Mouse (Mus musculus) liver, embryonic 13.5 days (tissue): ENCODE results near the gene Gpc6. TPM values are rescaled to one million over a fixed set of nuclear protein-coding genes. Genes with fewer than 3 reads are reported as not detected.
A peak's percentile ranks its signal among the peaks of the same experiment; 100 is the strongest.

Experiments
- ATAC-seq: fragments of 200-750 bp; cut with Nextera tagmentation; 2 replicates; pipeline ENCODE4 v1.8.0; 2017; ENCODE audit warnings: low read depth, mild to moderate bottlenecking, moderate number of reproducible peaks, moderate library complexity
- DNase-seq: peaks from one replicate; pipeline ENCODE4 v3.0.0; 2022
- H3K27ac ChIP-seq: fragments of 300-500 bp; sonication (generic); 2 replicates; pipeline ENCODE4 v1.5.1; 2015; ENCODE audit warnings: moderate library complexity, mild to moderate bottlenecking, inconsistent platforms
- H3K27me3 ChIP-seq: fragments of 300-500 bp; sonication (generic); 2 replicates; pipeline ENCODE4 v1.6.1; 2015; ENCODE audit warnings: mild to moderate bottlenecking, inconsistent platforms
- H3K36me3 ChIP-seq: fragments of 300-500 bp; sonication (generic); 2 replicates; pipeline ENCODE4 v1.6.1; 2015; ENCODE audit warnings: mild to moderate bottlenecking, inconsistent platforms
- H3K4me1 ChIP-seq: fragments of 300-500 bp; sonication (generic); replicated peaks from 2 replicates; pipeline ENCODE4 v1.6.1; 2015; ENCODE audit warnings: inconsistent platforms
- H3K4me2 ChIP-seq: fragments of 300-500 bp; sonication (generic); 2 replicates; pipeline ENCODE4 v1.6.1; 2015; ENCODE audit warnings: inconsistent platforms, mild to moderate bottlenecking, moderate library complexity
- H3K4me3 ChIP-seq: fragments of 300-500 bp; sonication (generic); replicated peaks from 2 replicates; pipeline ENCODE4 v1.5.1; 2015; ENCODE audit warnings: mild to moderate bottlenecking, inconsistent platforms
- H3K9ac ChIP-seq: fragments of 300-500 bp; sonication (generic); 2 replicates; pipeline ENCODE4 v1.6.1; 2015; ENCODE audit warnings: mild to moderate bottlenecking, inconsistent platforms
- H3K9me3 ChIP-seq: fragments of 300-500 bp; sonication (generic); replicated peaks from 2 replicates; pipeline ENCODE4 v1.6.1; 2016; ENCODE audit warnings: inconsistent platforms
- WGBS: fragments of 180-500 bp; shearing (Covaris S2); methylation state at CpG from one replicate; pipeline ENCODE4 v1.1.7; 2015; ENCODE audit not compliant: insufficient replicate concordance; 5-methylcytosine and 5-hydroxymethylcytosine counted together
- polyA plus RNA-seq: library from polyadenylated mRNA; unstranded; fragments of >200 nt; fragmentation: Nextera tagmentation; extraction: Ambion mirVana; gene quantifications from 2 replicates; pipeline ENCODE4 v1.2.1, GENCODE M21; 2015

The Gpc6 gene
- polyA plus RNA-seq, 1 experiment from 2014 or later, result 3.3 TPM

DNA sequence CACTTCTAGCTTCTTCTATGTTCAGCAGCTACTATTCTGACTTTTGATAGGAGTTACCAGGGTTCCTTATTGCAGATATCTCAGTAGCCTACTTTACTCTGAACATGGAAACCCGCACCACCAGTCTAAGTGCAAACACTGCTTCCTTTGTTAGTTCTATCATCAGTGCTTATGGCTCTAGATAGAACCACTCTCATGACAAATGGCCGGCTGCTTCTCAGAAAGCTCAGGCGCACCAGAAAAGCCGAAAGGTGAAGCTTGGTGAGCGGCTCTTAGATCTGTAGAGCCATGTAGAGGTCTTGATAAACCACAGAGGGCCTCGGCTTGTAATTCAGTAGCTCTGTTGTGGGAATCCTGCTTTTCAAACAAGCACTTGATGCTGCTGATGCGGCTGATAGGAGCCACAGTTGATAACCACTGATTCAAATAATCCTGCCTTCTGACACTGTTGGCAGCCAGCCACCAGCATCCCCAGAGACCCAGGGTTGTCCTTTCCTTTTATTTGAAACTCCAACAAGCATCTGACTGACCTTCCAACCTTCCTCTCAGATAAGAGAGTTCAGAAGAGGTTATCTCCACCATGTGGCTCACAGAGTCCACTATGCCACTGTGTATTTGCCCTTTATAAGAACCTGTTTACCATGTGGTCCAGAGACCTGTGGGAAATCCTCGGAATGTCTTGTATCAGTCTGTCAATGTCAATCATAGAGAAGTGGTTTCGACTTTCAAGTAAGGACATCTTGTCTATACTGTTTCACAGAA is 723.3 kb downstream of the Gpc6 start:
- WGBS, result 45% methylated on average over 9 of the region's 9 CpGs
- Histone ChIP-seq H3K4me1 (no peaks in the 10 kb centered on the region), H3K36me3 (no peaks in the 10 kb centered on the region), H3K4me3 (no peak overlapping the region), H3K4me2 (no peak overlapping the region), H3K27me3 (no peaks in the 10 kb centered on the region), H3K9me3 (no peaks in the 10 kb centered on the region), H3K9ac (no peak overlapping the region), H3K27ac (no peak overlapping the region)
- DNase-seq (no peak), ATAC-seq (peak; percentile 82)

DNA sequence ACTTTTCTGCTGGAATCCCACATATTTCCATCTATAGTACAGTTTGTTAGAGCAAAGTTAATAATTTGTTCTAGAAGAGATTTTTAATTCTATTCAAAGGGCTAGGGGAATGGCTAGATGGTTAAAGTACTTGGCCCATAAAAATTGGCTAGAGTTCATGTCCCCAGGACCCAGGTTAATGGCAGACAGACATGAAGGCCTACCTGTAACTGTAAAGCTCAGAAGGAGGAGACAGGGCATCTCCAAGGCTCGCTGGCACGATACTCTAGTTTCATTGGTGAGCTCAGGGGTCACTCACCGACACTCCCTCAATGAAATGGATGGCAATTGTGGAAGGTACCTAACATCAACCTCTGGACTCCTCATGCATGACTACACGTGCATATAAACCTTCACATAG is 725.0 kb downstream of the Gpc6 start:
- Histone ChIP-seq H3K27me3 (no peaks in the 10 kb centered on the region), H3K4me1 (no peaks in the 10 kb centered on the region), H3K36me3 (no peaks in the 10 kb centered on the region), H3K27ac (no peak overlapping the region), H3K9me3 (no peaks in the 10 kb centered on the region), H3K9ac (no peak overlapping the region), H3K4me2 (no peak overlapping the region), H3K4me3 (no peak overlapping the region)
- ATAC-seq (no peak), DNase-seq (no peak)
- WGBS, result 71% methylated on average over 4 of the region's 4 CpGs

DNA sequence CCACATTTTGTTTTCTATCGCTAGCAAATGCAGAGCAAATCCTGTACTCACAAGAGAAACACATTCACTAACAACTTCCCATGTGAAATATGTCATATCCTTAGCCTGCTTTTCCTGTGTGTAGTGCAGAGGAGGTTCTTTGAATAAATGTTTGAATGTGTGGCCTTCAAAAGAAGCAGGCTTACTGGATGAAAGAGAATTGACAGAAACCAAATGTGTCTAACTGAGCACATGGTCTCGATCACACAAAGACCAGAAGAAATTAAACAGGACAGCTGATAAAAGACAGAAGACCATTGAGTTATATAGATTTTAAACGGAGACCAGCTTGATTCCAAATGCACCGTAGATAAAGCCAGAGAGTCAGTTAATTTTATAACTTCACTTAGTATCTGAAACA is 726.2 kb downstream of the Gpc6 start:
- Histone ChIP-seq H3K27ac (no peak overlapping the region), H3K9ac (no peak overlapping the region), H3K27me3 (no peaks in the 10 kb centered on the region), H3K9me3 (no peaks in the 10 kb centered on the region; the same call in 1 of the 2 replicates), H3K4me1 (no peaks in the 10 kb centered on the region), H3K4me3 (no peak overlapping the region), H3K36me3 (no peaks in the 10 kb centered on the region), H3K4me2 (no peak overlapping the region)
- ATAC-seq (no peak), DNase-seq (no peak)
- WGBS, result 68% methylated on average over 4 of the region's 4 CpGs

DNA sequence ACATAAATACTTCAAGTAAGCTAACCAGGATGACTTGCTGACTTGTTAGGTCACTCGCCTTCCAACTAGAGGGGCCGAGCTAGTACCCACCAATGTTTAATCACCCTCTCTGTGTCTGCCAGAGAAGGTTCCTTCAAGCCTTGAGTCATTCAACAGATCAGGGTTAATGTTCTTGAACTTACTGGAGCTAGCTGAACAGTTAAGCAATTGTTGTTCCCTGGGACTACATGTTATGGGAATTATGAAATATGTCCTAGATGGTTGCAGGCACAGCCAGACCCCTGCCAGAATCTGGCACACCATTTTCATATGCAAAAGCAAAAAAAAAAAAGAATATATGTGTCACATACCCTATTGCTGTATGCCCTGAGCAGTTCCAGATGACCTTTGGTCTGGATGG is 726.8 kb downstream of the Gpc6 start:
- 71% methylated on average over 2 of the region's 2 CpGs for WGBS
- Histone ChIP-seq H3K9me3 (no peaks in the 10 kb centered on the region; the same call in 1 of the 2 replicates), H3K9ac (no peak overlapping the region), H3K4me1 (no peaks in the 10 kb centered on the region), H3K4me2 (no peak overlapping the region), H3K27ac (no peak overlapping the region), H3K27me3 (no peaks in the 10 kb centered on the region), H3K4me3 (no peak overlapping the region), H3K36me3 (no peaks in the 10 kb centered on the region)
- ATAC-seq (no peak), DNase-seq (no peak)

DNA sequence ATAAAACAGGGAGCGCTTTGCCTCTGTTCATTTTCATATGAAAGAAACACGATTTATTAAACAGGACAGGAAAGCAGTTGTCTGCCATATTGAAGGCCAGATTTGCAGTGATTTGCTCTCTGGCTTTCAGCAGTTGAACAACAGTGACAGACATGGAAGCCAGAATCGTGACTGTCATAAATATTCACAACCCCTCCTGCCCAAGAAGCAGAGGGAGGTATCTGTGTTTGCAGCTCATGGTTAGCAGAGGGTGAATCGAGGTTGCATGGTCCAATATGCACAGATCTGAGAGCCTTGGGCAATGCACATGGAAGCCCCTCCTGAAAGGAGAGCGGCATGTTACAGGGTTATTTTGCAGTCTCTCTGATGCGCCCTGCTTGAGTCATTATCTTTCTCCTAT is 730.3 kb downstream of the Gpc6 start:
- ATAC-seq, result no peak
- DNase-seq, result no peak
- no peak overlapping the region for H3K9ac ChIP-seq
- H3K27me3 ChIP-seq, result no peaks in the 10 kb centered on the region
- WGBS, result 74% methylated on average over 6 of the region's 6 CpGs
- no peak overlapping the region for H3K4me3 ChIP-seq
- no peak overlapping the region for H3K27ac ChIP-seq
- H3K4me1 ChIP-seq, result no peaks in the 10 kb centered on the region
- H3K36me3 ChIP-seq, result no peaks in the 10 kb centered on the region
- no peak overlapping the region for H3K4me2 ChIP-seq
- H3K9me3 ChIP-seq, result peaks cover 2% of the 10 kb centered on the region; the same call in 1 of the 2 replicates

DNA sequence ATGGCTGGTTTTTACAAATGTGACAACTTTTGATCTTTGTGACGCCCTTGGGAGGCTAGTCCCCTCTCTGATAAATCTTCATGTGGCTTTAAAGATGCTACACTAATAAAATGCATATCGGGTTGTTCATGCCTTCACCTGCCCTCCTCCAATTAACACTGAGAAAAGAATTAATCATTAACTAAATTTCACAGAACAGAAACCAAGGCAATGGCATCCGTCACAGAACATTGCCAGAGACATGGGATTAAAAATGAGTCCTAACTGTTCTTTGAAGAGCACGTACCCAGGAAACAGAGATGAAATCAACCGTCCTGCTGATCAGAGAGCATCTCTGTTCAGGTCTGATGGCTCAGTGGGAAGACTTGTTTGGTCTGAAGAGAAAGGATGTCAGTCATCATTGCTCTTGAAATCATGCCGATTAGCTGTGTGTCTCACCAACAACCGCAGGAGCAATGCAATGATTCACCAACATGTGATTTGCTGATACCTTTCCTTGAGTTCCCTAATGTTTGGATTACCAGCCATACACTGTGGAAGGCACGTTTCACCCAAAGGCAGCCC is 734.2 kb downstream of the Gpc6 start:
- Histone ChIP-seq H3K4me3 (no peak overlapping the region), H3K27ac (no peak overlapping the region), H3K9ac (no peak overlapping the region), H3K36me3 (no peaks in the 10 kb centered on the region), H3K9me3 (peaks cover 2% of the 10 kb centered on the region; the same call in 1 of the 2 replicates), H3K4me1 (no peaks in the 10 kb centered on the region), H3K27me3 (no peaks in the 10 kb centered on the region), H3K4me2 (no peak overlapping the region)
- no peak for ATAC-seq
- 68% methylated on average over 8 of the region's 8 CpGs for WGBS
- no peak for DNase-seq

DNA sequence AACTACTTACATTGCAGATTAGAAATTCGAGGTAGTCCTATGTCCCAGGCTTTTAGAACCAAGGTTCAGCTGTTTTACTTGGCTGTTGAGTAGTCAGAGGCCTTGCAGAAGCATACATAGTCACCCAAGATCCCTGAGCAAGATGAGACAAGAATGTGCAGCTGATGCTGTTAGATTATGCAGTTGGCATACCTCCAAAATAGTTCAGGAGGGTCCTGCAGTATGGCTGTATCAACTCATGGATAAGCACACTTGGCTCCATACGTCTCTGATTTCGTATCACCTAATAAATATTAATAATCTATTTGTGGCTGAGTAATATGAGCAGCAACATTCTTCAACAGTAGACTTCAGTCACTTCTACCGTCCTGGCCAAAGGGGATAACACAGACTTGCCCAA is 737.1 kb downstream of the Gpc6 start:
- Histone ChIP-seq H3K4me2 (no peak overlapping the region), H3K27me3 (no peaks in the 10 kb centered on the region), H3K9ac (no peak overlapping the region), H3K4me3 (no peak overlapping the region), H3K36me3 (no peaks in the 10 kb centered on the region), H3K9me3 (0 out of 2 replicates have a peak, but pooled peaks cover 2% of the 10 kb centered on the region), H3K27ac (no peak overlapping the region), H3K4me1 (no peaks in the 10 kb centered on the region)
- DNase-seq (no peak), ATAC-seq (no peak)
- WGBS, result 70% methylated on average over 4 of the region's 4 CpGs

DNA sequence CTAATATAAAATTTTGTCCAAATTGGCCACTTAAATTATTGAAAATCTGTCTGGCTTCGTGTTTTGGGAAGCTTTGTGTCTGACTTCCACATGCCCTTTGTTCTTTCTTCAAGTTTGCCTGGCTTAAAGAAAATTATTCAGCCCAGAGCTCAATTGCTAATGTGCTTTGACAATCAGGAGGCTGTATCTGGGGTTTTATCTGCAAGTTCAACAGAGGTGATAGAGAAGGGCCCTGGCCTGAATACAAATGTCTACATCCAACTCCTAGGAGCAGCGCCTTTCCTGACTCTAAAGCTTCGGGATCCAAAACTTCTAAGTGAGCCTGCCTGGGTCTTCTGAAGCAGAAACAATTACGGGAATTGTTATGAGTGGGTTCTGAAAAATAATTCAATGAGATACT is 739.7 kb downstream of the Gpc6 start:
- Histone ChIP-seq H3K4me3 (no peak overlapping the region), H3K4me1 (no peaks in the 10 kb centered on the region), H3K36me3 (no peaks in the 10 kb centered on the region), H3K4me2 (no peak overlapping the region), H3K27me3 (no peaks in the 10 kb centered on the region), H3K9ac (no peak overlapping the region), H3K27ac (no peak overlapping the region), H3K9me3 (no peaks in the 10 kb centered on the region)
- ATAC-seq, result no peak
- no peak for DNase-seq
- WGBS, result 59% methylated on average over 4 of the region's 4 CpGs

DNA sequence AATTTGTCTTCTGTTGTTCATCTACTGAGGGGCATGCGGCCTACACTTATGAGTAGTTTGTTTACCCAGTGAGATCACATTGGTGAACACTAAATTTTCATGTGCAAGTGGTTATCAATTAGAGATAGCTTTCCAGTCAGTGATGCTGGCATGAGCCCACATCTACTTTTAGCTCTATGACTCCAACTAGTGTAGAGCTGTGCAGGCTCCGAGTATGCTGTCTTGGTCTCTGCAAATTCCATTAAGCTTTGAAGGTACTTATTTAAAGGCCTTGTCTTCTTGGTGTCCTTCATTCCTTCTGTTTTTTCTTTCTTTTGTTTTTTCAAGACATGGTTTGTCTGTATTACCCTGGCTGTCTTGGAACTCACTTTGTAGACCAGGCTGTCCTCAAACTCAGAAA is 741.0 kb downstream of the Gpc6 start:
- H3K27me3 ChIP-seq, result no peaks in the 10 kb centered on the region
- DNase-seq (no peak), ATAC-seq (no peak)
- H3K9me3 ChIP-seq, result no peaks in the 10 kb centered on the region
- H3K4me1 ChIP-seq, result no peaks in the 10 kb centered on the region
- H3K4me3 ChIP-seq, result no peak overlapping the region
- no peak overlapping the region for H3K9ac ChIP-seq
- H3K4me2 ChIP-seq, result no peak overlapping the region
- no peak overlapping the region for H3K27ac ChIP-seq
- H3K36me3 ChIP-seq, result no peaks in the 10 kb centered on the region
- 71% methylated on average over 2 of the region's 2 CpGs for WGBS

DNA sequence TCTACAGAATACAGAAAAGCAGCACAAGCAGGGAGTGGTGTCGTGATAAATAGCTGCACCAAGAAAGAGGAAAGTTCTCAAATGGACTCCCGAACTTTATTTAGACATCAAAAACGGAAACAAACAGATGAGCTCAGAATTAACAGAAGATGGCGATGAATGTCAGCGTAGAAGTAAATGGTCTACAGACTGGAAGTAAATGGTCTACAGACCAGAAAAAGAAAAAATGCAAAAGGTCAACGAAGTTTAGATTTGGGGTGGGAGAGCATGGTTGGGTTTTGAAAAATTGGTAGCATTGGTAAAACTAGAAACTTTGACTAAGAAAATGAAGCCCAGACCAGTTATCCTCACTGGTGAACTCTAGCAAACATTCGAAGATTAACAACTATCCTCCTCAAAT is 748.4 kb downstream of the Gpc6 start:
- no peak overlapping the region for H3K9ac ChIP-seq
- no peaks in the 10 kb centered on the region for H3K9me3 ChIP-seq
- ATAC-seq (no peak), DNase-seq (no peak)
- H3K36me3 ChIP-seq, result no peaks in the 10 kb centered on the region
- no peak overlapping the region for H3K27ac ChIP-seq
- no peaks in the 10 kb centered on the region for H3K4me1 ChIP-seq
- no peak overlapping the region for H3K4me2 ChIP-seq
- no peaks in the 10 kb centered on the region for H3K27me3 ChIP-seq
- 61% methylated on average over 7 of the region's 7 CpGs for WGBS
- H3K4me3 ChIP-seq, result no peak overlapping the region

DNA sequence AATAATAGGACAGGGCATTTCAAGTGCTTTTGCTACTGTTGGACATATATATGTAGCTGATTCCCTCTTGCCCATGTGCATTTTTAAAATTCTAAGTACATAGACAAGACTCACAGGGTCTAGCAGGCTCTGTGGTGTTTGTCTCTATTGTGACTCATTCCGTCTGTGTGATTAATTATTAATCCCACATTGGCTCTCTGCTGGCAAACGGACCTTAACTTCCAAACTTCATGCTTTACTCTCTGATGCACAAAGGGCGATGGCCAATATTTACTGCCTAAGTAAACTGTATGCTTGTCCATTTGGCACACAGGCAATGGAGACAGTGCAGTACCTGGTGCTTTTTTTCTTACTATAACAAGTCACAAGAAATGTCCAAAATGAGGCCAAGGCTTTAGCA is 749.4 kb downstream of the Gpc6 start:
- Histone ChIP-seq H3K36me3 (no peaks in the 10 kb centered on the region), H3K4me1 (no peaks in the 10 kb centered on the region), H3K4me3 (no peak overlapping the region), H3K27ac (no peak overlapping the region), H3K27me3 (no peaks in the 10 kb centered on the region), H3K9ac (no peak overlapping the region), H3K9me3 (no peaks in the 10 kb centered on the region), H3K4me2 (no peak overlapping the region)
- no peak for DNase-seq
- 52% methylated on average over 3 of the region's 3 CpGs for WGBS
- ATAC-seq, result peak; percentile 70

DNA sequence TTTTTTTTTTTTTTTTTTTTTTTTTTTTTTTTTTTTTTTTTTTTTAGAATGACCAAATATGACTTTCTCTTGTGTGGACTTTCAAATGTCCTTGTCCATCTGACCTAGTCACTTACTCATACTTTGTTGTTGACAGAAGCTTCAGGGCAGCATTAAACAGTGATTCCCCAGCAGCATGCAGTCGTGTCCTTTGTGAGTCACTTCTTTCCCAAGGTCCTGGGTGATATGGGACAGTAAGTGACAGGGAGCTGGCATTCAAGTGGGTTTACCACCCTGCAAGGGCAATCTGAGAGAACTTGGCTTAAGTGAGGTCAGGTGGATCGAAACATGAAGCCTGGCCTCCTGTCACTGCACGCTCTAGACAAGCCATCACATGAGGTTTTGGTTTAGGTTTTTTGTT is 754.8 kb downstream of the Gpc6 start:
- WGBS, result 69% methylated on average over 3 of the region's 3 CpGs
- H3K36me3 ChIP-seq, result no peaks in the 10 kb centered on the region
- no peak overlapping the region for H3K4me2 ChIP-seq
- ATAC-seq (no peak), DNase-seq (no peak)
- H3K9ac ChIP-seq, result no peak overlapping the region
- H3K4me3 ChIP-seq, result no peak overlapping the region
- no peak overlapping the region for H3K27ac ChIP-seq
- no peaks in the 10 kb centered on the region for H3K9me3 ChIP-seq
- H3K4me1 ChIP-seq, result no peaks in the 10 kb centered on the region
- no peaks in the 10 kb centered on the region for H3K27me3 ChIP-seq
